Mouse (Mus musculus) midbrain, embryonic 15.5 days (tissue): ENCODE measurements around the gene Trmt112. TPM values are rescaled to one million over a fixed set of nuclear protein-coding genes. Genes with fewer than 3 reads are reported as not detected.
"Not testable (repeated sequence)": the region's sequence is repeated elsewhere in the genome, so short reads cannot be mapped to it uniquely, and the experiment has no call there.

Experiments
- ATAC-seq: fragments of 200-750 bp; cut with Nextera tagmentation; replicated peaks from 2 replicates; pipeline ENCODE4 v1.8.0; 2017; ENCODE audit warnings: moderate TSS enrichment
- H3K27ac ChIP-seq: fragments of 300-500 bp; sonication (generic); 2 replicates; pipeline ENCODE4 v1.5.1; 2015; ENCODE audit warnings: mild to moderate bottlenecking, inconsistent platforms
- H3K27me3 ChIP-seq: fragments of 300-500 bp; sonication (generic); replicated peaks from 2 replicates; pipeline ENCODE4 v1.6.1; 2015; ENCODE audit warnings: inconsistent platforms
- H3K36me3 ChIP-seq: fragments of 300-500 bp; sonication (generic); replicated peaks from 2 replicates; pipeline ENCODE4 v1.6.1; 2015; ENCODE audit warnings: inconsistent platforms
- H3K4me1 ChIP-seq: fragments of 300-500 bp; sonication (generic); 2 replicates; pipeline ENCODE4 v1.6.1; 2015; ENCODE audit warnings: inconsistent platforms
- H3K4me2 ChIP-seq: fragments of 300-500 bp; sonication (generic); 2 replicates; pipeline ENCODE4 v1.6.1; 2015; ENCODE audit warnings: inconsistent platforms, mild to moderate bottlenecking, moderate library complexity
- H3K4me3 ChIP-seq: fragments of 300-500 bp; sonication (generic); 2 replicates; pipeline ENCODE4 v1.5.1; 2015; ENCODE audit warnings: mild to moderate bottlenecking, inconsistent platforms
- H3K9ac ChIP-seq: fragments of 300-500 bp; sonication (generic); 2 replicates; pipeline ENCODE4 v1.6.1; 2015; ENCODE audit warnings: mild to moderate bottlenecking, inconsistent platforms
- H3K9me3 ChIP-seq: fragments of 300-500 bp; sonication (generic); 2 replicates; pipeline ENCODE4 v1.6.1; 2016; ENCODE audit warnings: inconsistent platforms
- WGBS: fragments of 180-500 bp; shearing (Covaris S2); methylation state at CpG from one replicate; pipeline ENCODE4 v1.1.7; 2015; ENCODE audit warnings: mixed read lengths; 5-methylcytosine and 5-hydroxymethylcytosine counted together
- polyA plus RNA-seq: library from polyadenylated mRNA; unstranded; fragments of >200 nt; fragmentation: Nextera tagmentation; extraction: Ambion mirVana; gene quantifications from 2 replicates; pipeline ENCODE4 v1.2.1, GENCODE M21; 2015

Gene Trmt112
- polyA plus RNA-seq, 1 experiment from 2014 or later = 101 TPM

GRCm38 (mm10) chr19:6893731-6894451, 15.6 kb upstream of the Trmt112 start:
- Histone ChIP-seq H3K9me3 (0 out of 2 replicates have a peak, but pooled peaks cover 6% of the 10 kb centered on the region), H3K9ac (no peak overlapping the region), H3K4me3 (no peak overlapping the region), H3K4me2 (no peak overlapping the region), H3K27ac (no peak overlapping the region), H3K27me3 (no peaks in the 10 kb centered on the region), H3K36me3 (no peaks in the 10 kb centered on the region), H3K4me1 (no peaks in the 10 kb centered on the region)
- 96% methylated on average over 14 of the region's 14 CpGs for WGBS
- ATAC-seq = no peak

GRCm38 (mm10) chr19:6895608-6896305, 13.7 kb upstream of the Trmt112 start:
- not testable (repeated sequence) for H3K27me3 ChIP-seq, H3K4me2 ChIP-seq, H3K9ac ChIP-seq, H3K36me3 ChIP-seq, H3K9me3 ChIP-seq, ATAC-seq, H3K4me1 ChIP-seq, H3K4me3 ChIP-seq, H3K27ac ChIP-seq
- 93% methylated on average over 18 of the region's 18 CpGs for WGBS

GRCm38 (mm10) chr19:6899641-6900040, 9.9 kb upstream of the Trmt112 start:
- Histone ChIP-seq H3K27me3 (no peaks in the 10 kb centered on the region), H3K4me2 (no peak overlapping the region), H3K4me3 (no peak overlapping the region), H3K36me3 (no peaks in the 10 kb centered on the region), H3K9me3 (0 out of 2 replicates have a peak, but pooled peaks cover 6% of the 10 kb centered on the region), H3K27ac (no peak overlapping the region), H3K9ac (no peak overlapping the region), H3K4me1 (no peaks in the 10 kb centered on the region)
- no peak for ATAC-seq
- 78% methylated on average over 4 of the region's 4 CpGs for WGBS

- Histone ChIP-seq H3K9me3 (no peaks in the 10 kb centered on the region), H3K4me2 (no peak overlapping the region), H3K27me3 (no peaks in the 10 kb centered on the region), H3K4me1 (peaks cover 8% of the 10 kb centered on the region), H3K36me3 (no peaks in the 10 kb centered on the region; the same call in 1 of the 2 replicates), H3K9ac (no peak overlapping the region), H3K27ac (no peak overlapping the region), H3K4me3 (no peak overlapping the region)
- ATAC-seq = no peak
- 95% methylated on average over 1 of the region's 1 CpGs for WGBS
Observed at GRCm38 (mm10) chr19:6903031-6903430, 6.5 kb upstream of the Trmt112 start.

GRCm38 (mm10) chr19:6904846-6905245, 4.7 kb upstream of the Trmt112 start:
- Histone ChIP-seq H3K4me1 (peaks cover 19% of the 10 kb centered on the region), H3K27ac (no peak overlapping the region), H3K9me3 (no peaks in the 10 kb centered on the region), H3K36me3 (no peaks in the 10 kb centered on the region; the same call in 1 of the 2 replicates), H3K9ac (no peak overlapping the region), H3K27me3 (no peaks in the 10 kb centered on the region), H3K4me3 (no peak overlapping the region), H3K4me2 (no peak overlapping the region)
- 81% methylated on average over 2 of the region's 2 CpGs for WGBS
- no peak for ATAC-seq

GRCm38 (mm10) chr19:6905498-6906159, 3.9 kb upstream of the Trmt112 start:
- H3K9me3 ChIP-seq = no peaks in the 10 kb centered on the region
- H3K27ac ChIP-seq = no peak overlapping the region
- H3K27me3 ChIP-seq = no peaks in the 10 kb centered on the region
- no peaks in the 10 kb centered on the region; the same call in 1 of the 2 replicates for H3K36me3 ChIP-seq
- ATAC-seq = no peak
- no peak overlapping the region for H3K9ac ChIP-seq
- no peak overlapping the region for H3K4me3 ChIP-seq
- H3K4me2 ChIP-seq = no peak overlapping the region
- H3K4me1 ChIP-seq = peaks cover 22% of the 10 kb centered on the region
- WGBS = 91% methylated on average over 11 of the region's 11 CpGs

GRCm38 (mm10) chr19:6906199-6906598, 3.3 kb upstream of the Trmt112 start:
- H3K4me1 ChIP-seq = peaks cover 26% of the 10 kb centered on the region
- H3K9me3 ChIP-seq = no peaks in the 10 kb centered on the region
- no peak overlapping the region for H3K4me3 ChIP-seq
- ATAC-seq = no peak
- H3K27me3 ChIP-seq = no peaks in the 10 kb centered on the region
- WGBS = 87% methylated on average over 3 of the region's 3 CpGs
- H3K27ac ChIP-seq = no peak overlapping the region
- no peak overlapping the region for H3K4me2 ChIP-seq
- H3K9ac ChIP-seq = no peak overlapping the region
- peaks cover 2% of the 10 kb centered on the region; the same call in 1 of the 2 replicates for H3K36me3 ChIP-seq

- Histone ChIP-seq H3K36me3 (peaks cover 9% of the 10 kb centered on the region; the same call in 1 of the 2 replicates), H3K4me1 (peaks cover 34% of the 10 kb centered on the region), H3K9me3 (no peaks in the 10 kb centered on the region), H3K27me3 (no peaks in the 10 kb centered on the region), H3K4me3 (no peak overlapping the region), H3K4me2 (no peak overlapping the region), H3K9ac (no peak overlapping the region), H3K27ac (no peak overlapping the region)
- 96% methylated on average over 8 of the region's 8 CpGs for WGBS
- no peak for ATAC-seq
Observed at GRCm38 (mm10) chr19:6907094-6907493, 2.4 kb upstream of the Trmt112 start.

GRCm38 (mm10) chr19:6907811-6908540, 1.5 kb upstream of the Trmt112 start:
- 89% methylated on average over 7 of the region's 7 CpGs for WGBS
- H3K27ac ChIP-seq = no peak overlapping the region
- ATAC-seq = no peak
- H3K9me3 ChIP-seq = no peaks in the 10 kb centered on the region
- peak overlapping the region; percentile 72 for H3K4me2 ChIP-seq
- peak overlapping the region; percentile 68; the same call in 1 of the 2 replicates for H3K4me3 ChIP-seq
- peaks cover 34% of the 10 kb centered on the region for H3K4me1 ChIP-seq
- H3K36me3 ChIP-seq = peaks cover 16% of the 10 kb centered on the region
- no peaks in the 10 kb centered on the region for H3K27me3 ChIP-seq
- H3K9ac ChIP-seq = no peak overlapping the region; the same call in 1 of the 2 replicates

GRCm38 (mm10) chr19:6909021-6909420, 477 bp upstream of the Trmt112 start:
- peak overlapping the region; percentile 72 for H3K4me2 ChIP-seq
- H3K4me3 ChIP-seq = peak overlapping the region; percentile 68
- H3K9ac ChIP-seq = peak overlapping the region; percentile 70
- whole genome bisulfite sequencing = 12% methylated on average over 11 of the region's 11 CpGs
- no peaks in the 10 kb centered on the region for H3K27me3 ChIP-seq
- peaks cover 18% of the 10 kb centered on the region for H3K36me3 ChIP-seq
- H3K4me1 ChIP-seq = peaks cover 34% of the 10 kb centered on the region
- H3K27ac ChIP-seq = peak overlapping the region; percentile 98
- no peaks in the 10 kb centered on the region for H3K9me3 ChIP-seq
- ATAC-seq = no peak

- Histone ChIP-seq H3K4me1 (peaks cover 34% of the 10 kb centered on the region), H3K9ac (peak overlapping the region; percentile 70), H3K27ac (peak overlapping the region; percentile 98), H3K4me2 (peak overlapping the region; percentile 72), H3K36me3 (peaks cover 18% of the 10 kb centered on the region), H3K4me3 (peak overlapping the region; percentile 68)
- WGBS = 0% methylated on average over 29 of the region's 30 CpGs
- not testable (repeated sequence) for H3K27me3 ChIP-seq, ATAC-seq, H3K9me3 ChIP-seq
Observed at GRCm38 (mm10) chr19:6910306-6910705, 808 bp downstream of the Trmt112 start.
